Mouse (Mus musculus): ENCODE measurements around the gene Klhl29.

The Klhl29 gene

GRCm38 (mm10) chr12:5254246-5254982 lies 121.1 kb downstream of the Klhl29 start:
- peak; percentile 39 for DNase-seq (ENCODE audit: low read depth)

DNA sequence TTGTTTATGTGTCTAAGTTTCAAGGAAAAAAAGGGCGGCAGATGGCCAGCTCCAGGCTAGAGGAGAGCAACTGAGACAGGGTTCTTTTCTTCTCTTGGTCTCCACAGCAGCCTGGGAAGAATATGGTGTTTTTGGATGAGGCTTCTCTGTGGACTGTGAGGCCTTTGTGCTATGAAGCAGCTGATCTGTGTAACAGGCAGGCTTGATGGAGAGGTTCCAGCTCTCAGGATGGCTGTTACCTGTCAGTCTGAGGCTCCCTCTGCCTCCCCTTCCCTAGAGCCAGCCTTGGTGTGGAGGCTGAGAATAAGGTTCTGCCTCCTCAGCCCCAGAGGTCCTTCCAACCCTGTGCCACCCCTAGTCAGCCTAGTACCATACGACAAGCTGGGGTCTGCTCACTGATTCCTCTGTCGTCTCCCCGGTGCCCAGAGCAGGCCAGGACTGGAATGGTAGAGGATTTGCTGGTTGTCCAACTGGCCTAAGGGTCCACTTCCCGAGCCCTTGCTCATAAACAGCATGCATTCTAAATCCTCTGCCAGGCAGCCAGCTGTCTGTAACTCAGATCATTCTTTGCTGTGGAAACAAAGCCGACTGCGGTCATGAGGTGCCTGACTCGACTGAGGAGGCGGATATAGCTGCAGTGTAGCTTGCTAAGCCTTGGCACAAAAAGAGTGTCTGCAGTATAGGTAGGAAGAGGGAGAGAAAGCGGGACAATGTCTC lies 122.0 kb downstream of the Klhl29 start:
- DNase-seq (ENCODE audit: low read depth), result peak; percentile 46

- no peak for DNase-seq (ENCODE audit: low read depth)
Observed at GRCm38 (mm10) chr12:5252569-5252968, 122.9 kb downstream of the Klhl29 start.

DNA sequence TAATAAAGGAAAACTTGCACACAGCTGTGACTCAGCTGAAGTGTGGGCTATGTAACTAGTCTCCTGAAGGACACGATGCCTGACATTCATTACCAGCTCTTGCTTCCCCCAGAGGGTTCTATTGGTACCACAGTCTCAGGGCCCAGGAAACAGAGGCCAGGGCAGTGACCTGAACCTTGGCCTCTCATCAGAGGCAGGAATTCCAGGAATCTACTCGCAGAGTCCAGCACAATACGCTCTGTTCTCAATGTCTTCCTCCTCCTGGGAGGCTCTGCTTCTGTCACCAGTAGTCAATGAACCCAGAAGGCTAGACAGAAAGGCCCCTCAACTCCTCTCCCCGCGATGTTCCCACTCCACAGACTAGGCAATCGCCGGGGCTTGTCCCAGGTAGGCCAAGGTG lies 125.4 kb downstream of the Klhl29 start:
- no peak for DNase-seq (ENCODE audit: low read depth)

- no peak for DNase-seq (ENCODE audit: low read depth)
Observed at GRCm38 (mm10) chr12:5249068-5249467, 126.4 kb downstream of the Klhl29 start.

GRCm38 (mm10) chr12:5247505-5247904 lies 128.0 kb downstream of the Klhl29 start:
- DNase-seq (ENCODE audit: low read depth), result no peak

DNA sequence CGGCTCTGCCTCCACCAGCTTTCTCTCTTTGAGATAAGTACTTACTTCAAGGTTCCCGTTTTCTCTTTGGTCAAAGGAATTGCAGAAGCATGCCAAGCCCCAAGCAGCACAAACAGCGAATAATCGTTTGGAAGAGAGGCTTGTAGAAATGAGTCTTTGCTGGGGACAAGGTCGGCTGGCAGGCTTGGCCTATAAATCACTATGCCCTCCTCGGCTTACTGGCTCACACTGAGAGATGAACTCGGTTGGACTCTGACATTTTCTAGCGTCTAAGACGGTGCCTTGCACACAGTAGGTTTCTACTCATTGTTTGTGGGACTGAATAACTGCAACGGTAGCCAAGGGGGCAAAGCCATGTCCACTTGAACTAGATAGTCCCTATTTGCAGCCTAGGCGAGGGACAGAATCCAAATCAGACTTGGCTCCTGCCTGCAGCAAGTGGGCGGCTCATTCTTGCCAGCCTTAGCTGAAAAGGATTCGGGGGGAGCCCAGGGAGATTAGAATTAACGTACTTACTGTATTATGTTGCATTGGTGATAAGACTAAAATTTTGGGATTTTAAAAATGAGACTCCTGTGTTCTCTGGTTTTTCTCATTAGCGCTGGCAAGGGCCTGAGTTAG lies 128.7 kb downstream of the Klhl29 start:
- no peak for DNase-seq (ENCODE audit: low read depth)

- no peak for DNase-seq (ENCODE audit: low read depth)
Observed at GRCm38 (mm10) chr12:5246193-5246621, 129.3 kb downstream of the Klhl29 start.

GRCm38 (mm10) chr12:5245207-5245597 lies 130.3 kb downstream of the Klhl29 start:
- no peak for DNase-seq (ENCODE audit: low read depth)

DNA sequence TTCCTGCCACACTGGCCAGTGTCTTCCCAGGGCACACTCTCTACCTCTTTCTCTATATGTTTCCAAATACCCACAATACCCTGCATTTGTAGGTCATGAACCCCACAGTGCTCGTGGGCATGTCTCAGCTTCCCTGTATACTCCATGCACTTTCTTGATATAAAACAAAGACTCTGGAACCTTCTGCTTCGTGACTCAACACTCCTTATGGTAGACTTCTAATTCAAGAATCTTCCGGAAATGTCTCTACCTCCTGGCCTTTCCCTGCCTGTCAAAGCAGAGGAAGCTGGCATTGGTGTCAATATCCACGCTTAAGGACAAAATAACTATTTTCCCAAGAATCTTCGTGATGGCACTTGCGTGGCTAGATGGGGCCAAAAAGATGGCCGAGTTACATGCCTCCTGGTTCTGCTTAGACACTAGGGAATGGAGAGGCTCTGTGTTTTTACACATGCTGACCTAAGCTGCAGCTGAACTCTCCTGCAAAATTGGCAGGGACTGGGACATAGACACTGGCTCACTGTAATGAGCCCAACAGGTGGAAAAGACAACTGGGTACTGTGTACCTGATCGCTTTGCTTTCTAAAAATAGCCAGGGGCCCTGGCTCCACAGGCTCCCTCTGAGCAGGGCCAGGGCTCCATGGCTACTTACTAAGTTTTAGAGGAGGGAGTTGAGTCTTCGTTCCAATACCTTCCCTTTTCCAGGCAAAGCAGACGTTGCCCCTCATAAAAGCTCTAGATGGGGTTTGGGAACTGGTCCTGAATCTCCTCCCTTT lies 130.9 kb downstream of the Klhl29 start:
- DNase-seq (ENCODE audit: low read depth), result no peak

- DNase-seq (ENCODE audit: low read depth), result no peak
Observed at GRCm38 (mm10) chr12:5243867-5244266, 131.6 kb downstream of the Klhl29 start.

DNA sequence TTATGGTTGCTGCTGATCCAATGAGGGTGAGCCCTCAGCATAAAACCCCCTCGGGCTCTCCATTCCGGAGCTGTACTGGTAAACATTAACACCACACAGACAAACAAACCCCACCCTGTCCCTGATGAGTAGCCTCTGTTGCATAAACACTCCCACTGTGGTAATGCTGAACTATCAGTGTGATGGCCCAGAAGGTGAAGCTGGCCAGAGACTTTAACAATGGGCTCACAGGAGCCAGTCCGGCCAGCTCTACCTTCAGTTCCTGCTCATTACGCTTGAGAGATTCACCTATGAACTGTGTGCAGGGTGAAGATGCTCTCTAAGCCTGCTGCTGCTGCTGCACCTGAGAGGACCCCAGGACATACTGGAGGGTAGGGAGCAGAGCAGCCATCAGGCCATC lies 132.0 kb downstream of the Klhl29 start:
- no peak for DNase-seq (ENCODE audit: low read depth)

DNA sequence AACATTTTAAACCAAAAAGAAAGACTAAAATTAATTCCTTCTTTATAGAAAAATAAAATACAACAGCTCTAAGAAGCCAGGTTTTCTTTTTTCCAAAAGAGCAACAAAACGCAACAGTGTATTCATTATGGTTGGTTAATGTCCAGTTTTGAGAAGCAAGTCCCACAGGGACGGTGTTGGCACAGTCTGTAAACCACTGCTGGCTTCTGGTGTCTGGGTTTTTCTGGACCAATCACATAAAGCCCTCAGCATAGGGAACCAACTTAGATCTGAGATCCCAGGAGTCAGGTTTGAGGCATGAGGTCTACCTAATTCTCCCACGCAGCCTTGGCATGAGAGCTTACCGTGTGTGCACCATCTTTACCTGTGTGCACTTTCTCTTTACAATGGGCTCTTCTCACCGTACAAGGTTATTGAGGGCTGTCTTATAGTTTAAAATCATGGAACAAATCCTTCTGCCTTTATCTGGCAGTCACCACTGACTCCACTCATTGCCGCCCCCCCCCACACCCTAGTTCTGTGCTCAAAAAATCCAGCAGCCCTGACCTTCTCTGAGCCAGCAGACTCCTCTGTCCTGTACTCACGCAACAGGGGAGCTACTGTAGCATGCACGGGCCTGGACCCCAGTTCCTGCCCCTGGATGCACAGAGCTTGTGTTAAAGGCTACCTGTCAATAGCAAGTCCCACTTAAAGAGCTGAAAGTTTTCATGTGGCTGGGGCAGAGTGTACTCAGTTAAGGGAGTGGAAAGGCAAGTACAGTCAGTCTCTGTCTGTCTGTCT lies 132.7 kb downstream of the Klhl29 start:
- peak; percentile 52 for DNase-seq (ENCODE audit: low read depth)

DNA sequence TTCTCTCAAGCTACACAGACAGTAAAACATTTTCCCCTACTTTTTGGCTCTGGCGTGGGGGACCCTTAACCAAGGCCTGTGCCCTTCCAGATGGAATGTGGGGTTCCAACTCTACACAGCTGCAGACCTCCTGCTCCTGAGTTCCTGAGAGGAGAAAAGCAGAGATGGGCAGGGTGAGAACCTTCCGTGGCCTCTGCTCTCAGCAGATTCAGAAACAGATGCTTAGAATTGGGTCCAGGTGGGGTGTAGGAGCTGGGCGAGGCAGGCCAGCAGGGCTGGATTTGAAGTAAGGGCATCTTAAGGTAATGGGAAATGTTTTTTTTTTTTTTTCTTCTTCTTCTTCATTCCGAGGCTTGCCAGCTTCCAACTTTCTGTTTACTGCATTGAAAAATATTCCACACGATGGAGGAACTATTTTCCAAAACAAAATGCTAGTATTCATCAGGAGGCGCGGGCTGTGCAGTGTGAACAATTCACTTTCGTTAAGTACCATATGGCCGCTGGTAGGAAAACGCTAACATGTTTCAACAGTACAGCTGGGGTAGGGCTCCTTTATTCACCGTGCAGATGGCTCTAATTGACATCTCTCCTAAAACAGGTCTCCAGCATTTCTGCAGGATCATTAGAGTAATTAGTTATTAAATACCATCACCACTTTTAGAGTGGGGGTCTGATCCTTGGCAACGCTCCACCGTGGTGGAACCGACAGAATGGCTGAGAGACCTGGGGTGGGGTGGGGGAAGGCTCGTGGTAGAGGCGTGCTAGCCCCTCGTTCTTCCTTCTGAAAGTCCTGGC lies 135.8 kb downstream of the Klhl29 start:
- DNase-seq (ENCODE audit: low read depth), result no peak

GRCm38 (mm10) chr12:5237078-5237477 lies 138.4 kb downstream of the Klhl29 start:
- DNase-seq (ENCODE audit: low read depth), result peak; percentile 62

DNA sequence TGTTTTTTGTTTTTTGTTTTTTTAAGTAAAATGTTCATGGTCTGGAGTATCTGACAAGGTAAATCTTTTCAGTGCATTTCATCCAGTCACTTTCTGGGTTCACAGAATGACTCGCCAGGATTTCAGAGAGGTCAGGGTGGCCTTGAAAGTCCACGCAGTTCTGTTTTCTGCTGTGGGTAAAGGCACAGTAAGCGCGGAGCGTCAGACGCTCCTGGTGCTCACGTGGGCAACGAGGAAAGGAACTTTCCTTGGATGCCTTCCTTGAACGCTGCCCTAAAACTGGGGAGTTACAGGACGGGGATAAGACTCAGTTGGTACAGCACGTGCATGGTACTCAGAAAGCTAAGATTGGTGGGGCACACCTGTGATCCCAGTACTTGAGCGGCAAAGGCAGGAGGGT lies 139.9 kb downstream of the Klhl29 start:
- no peak for DNase-seq (ENCODE audit: low read depth)

DNA sequence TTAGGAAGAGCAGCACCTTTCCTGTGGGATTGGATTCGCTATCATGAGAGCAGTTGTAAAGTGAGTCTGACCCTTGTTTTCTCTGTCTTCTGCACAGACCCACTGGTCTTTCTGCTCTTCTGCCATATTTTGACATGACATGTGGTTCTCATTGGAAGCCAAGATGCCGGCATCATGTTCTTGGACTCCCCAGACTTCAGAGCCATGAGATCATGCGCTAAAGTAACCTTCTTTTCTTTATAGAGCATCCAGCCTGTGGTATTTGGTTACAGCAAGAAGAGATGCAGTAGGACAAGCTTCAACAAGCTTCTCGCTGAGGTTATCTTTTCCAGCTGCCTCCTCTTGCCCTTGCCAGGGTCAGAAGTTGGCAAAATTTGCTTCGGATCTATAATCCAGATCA lies 145.0 kb downstream of the Klhl29 start:
- no peak for DNase-seq (ENCODE audit: low read depth)

- no peak for DNase-seq (ENCODE audit: low read depth)
Observed at GRCm38 (mm10) chr12:5226676-5227654, 148.5 kb downstream of the Klhl29 start.

DNA sequence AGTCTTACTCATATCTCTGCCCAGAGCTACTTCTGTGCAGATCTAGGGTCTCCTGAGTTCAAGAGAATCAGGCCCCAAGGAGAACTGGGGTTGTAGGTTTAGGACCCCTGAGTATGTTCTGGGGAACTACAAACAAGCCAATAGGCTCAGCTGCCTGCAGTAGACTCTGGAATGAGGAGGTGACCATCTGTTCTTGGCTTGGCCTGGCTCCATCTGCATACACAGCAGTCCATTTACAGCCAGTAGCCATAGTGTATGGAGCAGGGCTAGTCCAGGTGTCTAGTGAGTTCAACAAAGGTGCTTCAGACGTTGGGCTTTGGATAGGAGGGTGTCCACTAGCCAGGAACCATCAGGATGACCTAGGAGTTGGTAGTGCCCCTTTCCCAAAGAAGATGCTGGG lies 151.9 kb downstream of the Klhl29 start:
- DNase-seq (ENCODE audit: low read depth), result no peak
